Mouse (Mus musculus) thymus, adult 2 months (tissue): ENCODE results near the gene Agbl5. TPM values are rescaled to one million over a fixed set of nuclear protein-coding genes. Genes with fewer than 3 reads are reported as not detected.

Experiments
- DNase-seq: peaks from one replicate; pipeline ENCODE4 v3.0.0; 2021
- H3K27ac ChIP-seq: fragments of 200-500 bp; 2 replicates; pipeline ENCODE4 v1.5.1; 2012; ENCODE audit warnings: low read length, control low read depth; ENCODE audit not compliant: control insufficient read depth, insufficient read depth
- H3K27me3 ChIP-seq: fragments of 200-500 bp; 2 replicates; pipeline ENCODE4 v1.6.1; 2012; ENCODE audit warnings: mild to moderate bottlenecking, low read length, moderate library complexity, mixed read lengths; ENCODE audit not compliant: control insufficient read depth, insufficient read depth
- H3K36me3 ChIP-seq: fragments of 200-500 bp; 2 replicates; pipeline ENCODE4 v1.6.1; 2012; ENCODE audit warnings: mild to moderate bottlenecking, low read length, moderate library complexity; ENCODE audit not compliant: control insufficient read depth, insufficient read depth
- H3K4me1 ChIP-seq: fragments of 200-500 bp; replicated peaks from 2 replicates; pipeline ENCODE4 v1.6.1; 2012; ENCODE audit warnings: low read length; ENCODE audit not compliant: control insufficient read depth, insufficient read depth
- H3K4me3 ChIP-seq: fragments of 200-500 bp; 2 replicates; pipeline ENCODE4 v1.5.1; 2012; ENCODE audit warnings: mild to moderate bottlenecking, low read length, control low read depth, moderate library complexity; ENCODE audit not compliant: control insufficient read depth, insufficient read depth
- CTCF ChIP-seq: fragments of 200-500 bp; IDR thresholded peaks from 2 replicates; pipeline ENCODE4 v1.5.1; 2012; ENCODE audit warnings: mild to moderate bottlenecking, control low read depth, low read length, moderate library complexity, borderline replicate concordance; ENCODE audit not compliant: control insufficient read depth, poor library complexity, insufficient read depth; ENCODE audit errors: extremely low read depth
- POLR2A ChIP-seq: fragments of 200-500 bp; IDR thresholded peaks from 2 replicates; pipeline ENCODE4 v1.6.1; 2012; ENCODE audit warnings: mild to moderate bottlenecking, low read length, control low read depth, moderate library complexity; ENCODE audit not compliant: control insufficient read depth, poor library complexity, insufficient read depth; ENCODE audit errors: extremely low read depth
- WGBS: fragments of 180-500 bp; shearing (Covaris S2); methylation state at CpG from one replicate; pipeline ENCODE4 v1.1.7; 2018; 5-methylcytosine and 5-hydroxymethylcytosine counted together
- polyA plus RNA-seq: library from polyadenylated mRNA; depleted of rRNA; stranded (reverse); fragments of >200 nt; gene quantifications from 2 replicates; pipeline ENCODE4 v1.2.3, GENCODE M21; 2012; rRNA removed

Gene Agbl5
- polyA plus RNA-seq, 1 experiment = 40.7 TPM

- H3K4me1 ChIP-seq = peaks cover 12% of the 10 kb centered on the region
- peaks cover 26% of the 10 kb centered on the region for H3K36me3 ChIP-seq
- 95% methylated on average over 5 of the region's 5 CpGs for WGBS
- TF ChIP-seq CTCF (no peak), POLR2A (no peak)
- H3K27ac ChIP-seq = no peak overlapping the region
- DNase-seq = no peak
- H3K4me3 ChIP-seq = no peak overlapping the region
- H3K27me3 ChIP-seq = no peaks in the 10 kb centered on the region
Measured at GRCm38 (mm10) chr5:30952551-30952950, 64.1 kb downstream of the Agbl5 start.

GRCm38 (mm10) chr5:30954065-30954464 is 65.6 kb downstream of the Agbl5 start:
- no peak for DNase-seq
- H3K27ac ChIP-seq = no peak overlapping the region
- H3K4me3 ChIP-seq = no peak overlapping the region
- no peak for TF ChIP-seq CTCF
- no peak for TF ChIP-seq POLR2A
- H3K27me3 ChIP-seq = no peaks in the 10 kb centered on the region
- H3K4me1 ChIP-seq = peaks cover 25% of the 10 kb centered on the region
- peaks cover 38% of the 10 kb centered on the region for H3K36me3 ChIP-seq
- WGBS = over 99% methylated on average over 6 of the region's 6 CpGs

GRCm38 (mm10) chr5:30954556-30954955 is 66.1 kb downstream of the Agbl5 start:
- Histone ChIP-seq H3K36me3 (peaks cover 38% of the 10 kb centered on the region), H3K4me1 (peaks cover 26% of the 10 kb centered on the region), H3K27ac (no peak overlapping the region), H3K4me3 (no peak overlapping the region), H3K27me3 (no peaks in the 10 kb centered on the region)
- WGBS = 96% methylated on average over 9 of the region's 9 CpGs
- TF ChIP-seq POLR2A (no peak), CTCF (no peak)
- no peak for DNase-seq

- WGBS = 89% methylated on average over 6 of the region's 6 CpGs
- peaks cover 23% of the 10 kb centered on the region for H3K4me1 ChIP-seq
- H3K27me3 ChIP-seq = no peaks in the 10 kb centered on the region
- H3K27ac ChIP-seq = no peak overlapping the region
- TF ChIP-seq POLR2A (no peak), CTCF (no peak)
- no peak overlapping the region for H3K4me3 ChIP-seq
- peaks cover 38% of the 10 kb centered on the region for H3K36me3 ChIP-seq
- no peak for DNase-seq
Measured at GRCm38 (mm10) chr5:30955751-30956150, 67.3 kb downstream of the Agbl5 start.

Other genes starting within 250 kb of the Agbl5 start
- gene Slc35f6, start 240.8 kb upstream of the Agbl5 start, polyA plus RNA-seq = 71.8 and 88.0 TPM in 2 replicates
- 161 and 208 TPM in 2 replicates for gene Cenpa, start 221.9 kb upstream of the Agbl5 start, polyA plus RNA-seq
- 0.75 and 0.92 TPM in 2 replicates for gene Dpysl5, start 177.1 kb upstream of the Agbl5 start, polyA plus RNA-seq
- gene Mapre3, start 74.1 kb upstream of the Agbl5 start, polyA plus RNA-seq = 11.5 and 16.6 TPM in 2 replicates
- 101 and 106 TPM in 2 replicates for gene Tmem214, start 20.7 kb upstream of the Agbl5 start, polyA plus RNA-seq
- 192 and 239 TPM in 2 replicates for gene Ost4, start 19.1 kb downstream of the Agbl5 start, polyA plus RNA-seq
- 44.6 and 57.5 TPM in 2 replicates for gene Emilin1, start 24.7 kb downstream of the Agbl5 start, polyA plus RNA-seq
- gene Khk, start 32.7 kb downstream of the Agbl5 start, polyA plus RNA-seq = 28.3 and 32.0 TPM in 2 replicates
- 0.31 and 0.70 TPM in 2 replicates for gene Cgref1, start 56.9 kb downstream of the Agbl5 start, polyA plus RNA-seq
- gene Preb, start 71.7 kb downstream of the Agbl5 start, polyA plus RNA-seq = 401 and 419 TPM in 2 replicates
- 0.06 and 0.18 TPM in 2 replicates for gene Tcf23, start 80.0 kb downstream of the Agbl5 start, polyA plus RNA-seq
- gene Atraid, start 159.6 kb downstream of the Agbl5 start, polyA plus RNA-seq = 52.0 and 67.0 TPM in 2 replicates
- 35.1 and 37.3 TPM in 2 replicates for gene Slc5a6, start 160.2 kb downstream of the Agbl5 start, polyA plus RNA-seq
- 59.8 and 80.9 TPM in 2 replicates for gene Cad, start 166.1 kb downstream of the Agbl5 start, polyA plus RNA-seq
- gene Dnajc5g, start 217.6 kb downstream of the Agbl5 start, polyA plus RNA-seq = not detected in 2 replicates
- 0.48 and 0.77 TPM in 2 replicates for gene Slc30a3, start 219.5 kb downstream of the Agbl5 start, polyA plus RNA-seq
- 0.92 and 9.3 TPM in 2 replicates for gene Trim54, start 228.0 kb downstream of the Agbl5 start, polyA plus RNA-seq